Mouse (Mus musculus): ENCODE measurements at regions not wholly inside any gene's neighbourhood (a gene's known extent, or its start where the extent isn't known, plus 50 kb on each side); places are given as distances from the start of the nearest gene placed in this dataset.
A peak's percentile ranks its signal among the peaks of the same experiment; 100 is the strongest.

DNA sequence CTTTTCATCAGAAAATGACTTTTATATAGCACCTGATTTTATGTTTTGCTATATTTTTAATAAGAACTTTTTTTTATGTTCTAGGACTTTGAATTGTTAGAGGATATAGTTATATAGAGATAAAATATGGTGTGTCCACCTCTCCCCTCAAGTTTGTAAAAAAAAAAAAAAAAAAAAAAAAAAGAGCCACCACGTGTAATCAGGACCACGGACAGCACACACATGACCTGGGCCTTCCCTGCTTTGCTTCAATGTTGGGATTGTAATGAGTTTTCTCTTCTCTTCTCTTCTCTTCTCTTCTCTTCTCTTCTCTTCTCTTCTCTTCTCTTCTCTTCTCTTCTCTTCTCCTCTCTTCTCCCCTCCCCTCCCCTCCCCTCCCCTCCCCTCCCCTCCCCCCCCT, 78.5 kb downstream of the 1700010I14Rik start:
- DNase-seq (ENCODE audit: low spot score), result peak; percentile 13

DNA sequence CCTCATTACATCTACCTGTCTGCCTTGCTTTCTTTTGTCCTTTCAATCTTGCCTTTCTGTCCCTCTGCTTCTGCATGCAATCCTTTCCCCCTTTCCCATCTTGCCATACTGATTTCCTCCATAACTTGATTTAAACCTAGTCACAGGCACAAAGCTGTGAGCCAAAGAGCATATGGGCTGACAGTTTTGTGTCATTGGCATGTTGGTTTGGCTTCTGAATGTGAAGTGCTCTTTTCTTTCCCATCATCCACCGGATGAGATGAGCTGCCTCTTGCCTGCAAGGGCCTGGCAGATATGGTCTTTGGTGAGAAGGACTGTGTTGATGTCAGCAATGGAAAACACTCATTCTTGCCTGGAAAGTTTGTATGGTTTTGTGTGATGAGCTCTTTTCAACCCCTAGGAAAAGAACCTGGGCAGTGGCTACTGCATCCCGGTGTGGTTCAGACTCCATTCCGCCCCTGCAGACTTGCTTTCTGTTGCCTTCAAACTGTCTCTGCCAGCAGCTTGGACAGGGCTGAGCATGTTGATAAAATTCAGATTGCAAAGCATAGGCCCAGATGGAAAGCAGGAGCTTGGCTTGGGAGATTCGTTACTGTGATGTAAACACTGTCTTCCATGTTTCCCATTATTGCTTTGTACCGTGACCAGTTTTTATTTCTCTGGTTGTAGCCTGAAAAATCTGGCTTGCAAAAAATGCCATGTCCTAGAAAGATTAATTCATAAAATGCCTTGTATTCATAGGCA, 80.9 kb downstream of the 1700010I14Rik start:
- DNase-seq (ENCODE audit: low spot score), result no peak

DNA sequence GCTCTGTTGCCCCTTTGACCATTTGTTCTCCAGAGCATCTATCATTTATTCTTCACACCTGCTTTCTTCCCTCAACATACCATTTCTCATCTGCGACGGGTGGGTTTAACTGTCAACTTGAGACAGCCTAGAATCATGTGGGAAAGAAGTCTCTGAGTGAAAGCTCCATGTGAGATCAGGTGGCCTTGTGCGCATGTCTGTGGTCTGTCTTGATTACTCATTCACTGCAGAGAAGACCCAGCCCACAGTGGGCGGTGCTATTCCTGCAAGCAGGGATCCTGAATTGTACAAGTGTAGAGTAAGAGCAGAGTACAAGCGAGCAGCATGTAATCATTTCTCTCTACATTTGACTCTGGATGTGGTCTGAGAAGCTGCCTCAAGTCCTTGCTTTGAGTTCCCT, 95.5 kb downstream of the 1700010I14Rik start:
- no peak for DNase-seq (ENCODE audit: low spot score)

DNA sequence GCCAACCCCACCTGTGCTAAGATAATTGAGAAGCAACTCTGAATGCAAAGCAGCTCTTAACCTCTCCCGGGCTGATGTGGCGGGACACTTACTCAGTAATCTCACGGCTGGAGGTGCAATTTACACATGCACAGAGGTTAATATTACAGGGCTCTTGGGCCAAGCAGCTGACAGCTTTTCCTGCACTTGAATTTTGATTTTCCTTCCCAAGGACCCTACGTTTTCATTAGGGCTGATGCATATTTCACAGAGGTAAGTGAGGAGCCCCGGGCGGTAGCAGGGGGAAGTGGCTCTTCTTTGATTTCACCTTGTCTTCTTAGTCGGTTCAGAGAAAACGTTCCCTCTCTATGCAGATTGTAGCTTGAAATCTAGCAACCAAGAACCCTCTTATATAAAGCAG, 139.7 kb downstream of the 1700010I14Rik start:
- no peak for DNase-seq (ENCODE audit: low spot score)

DNA sequence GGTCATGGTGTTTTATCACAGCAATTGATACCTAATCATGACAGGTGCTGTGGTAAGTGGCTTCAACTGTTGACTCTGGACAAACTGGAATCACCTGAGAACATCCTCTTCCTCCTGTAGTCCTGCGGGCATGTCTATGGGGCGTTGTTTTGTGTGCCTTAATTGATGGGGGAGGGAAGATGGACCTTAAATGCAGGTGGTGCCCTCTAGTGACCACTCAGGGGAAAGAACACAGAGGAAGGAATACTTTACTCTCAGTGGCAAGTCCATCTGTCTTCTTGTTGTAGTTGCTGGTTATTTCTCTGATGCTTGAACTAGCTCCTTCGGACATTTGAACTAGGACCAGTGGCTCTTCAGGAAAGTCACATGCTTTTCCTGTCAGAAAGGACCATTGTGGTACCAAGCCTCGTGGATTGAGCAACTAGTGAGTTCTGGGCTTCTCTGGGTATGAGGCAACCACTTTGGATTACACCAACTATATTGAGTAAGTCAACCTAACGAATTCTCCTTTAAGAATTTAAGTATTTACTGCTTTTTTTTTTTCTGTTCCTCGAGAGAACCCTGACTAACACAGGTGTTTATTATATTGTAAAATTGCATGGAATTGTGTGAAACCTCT, 157.6 kb downstream of the 1700010I14Rik start:
- peak; percentile 15 for DNase-seq (ENCODE audit: low spot score)

DNA sequence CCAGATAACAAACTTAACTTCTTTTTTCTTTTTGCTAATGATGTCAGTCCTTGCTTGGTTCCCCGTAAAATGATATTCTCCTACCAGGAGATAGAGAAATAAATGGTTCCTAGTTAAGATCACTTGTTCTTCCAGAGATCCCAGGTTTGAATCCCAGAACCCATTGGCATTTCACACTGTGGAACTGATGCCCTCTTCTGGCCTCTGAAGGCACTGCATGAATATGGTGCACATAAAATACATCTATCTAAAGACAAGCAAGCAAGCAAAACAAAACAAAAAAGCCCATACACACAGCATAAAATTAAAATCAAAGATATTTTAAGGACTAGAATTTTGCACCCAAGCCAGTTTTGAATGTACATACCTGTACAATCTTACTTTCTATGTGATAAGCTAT, 162.5 kb downstream of the 1700010I14Rik start:
- no peak for DNase-seq (ENCODE audit: low spot score)

DNA sequence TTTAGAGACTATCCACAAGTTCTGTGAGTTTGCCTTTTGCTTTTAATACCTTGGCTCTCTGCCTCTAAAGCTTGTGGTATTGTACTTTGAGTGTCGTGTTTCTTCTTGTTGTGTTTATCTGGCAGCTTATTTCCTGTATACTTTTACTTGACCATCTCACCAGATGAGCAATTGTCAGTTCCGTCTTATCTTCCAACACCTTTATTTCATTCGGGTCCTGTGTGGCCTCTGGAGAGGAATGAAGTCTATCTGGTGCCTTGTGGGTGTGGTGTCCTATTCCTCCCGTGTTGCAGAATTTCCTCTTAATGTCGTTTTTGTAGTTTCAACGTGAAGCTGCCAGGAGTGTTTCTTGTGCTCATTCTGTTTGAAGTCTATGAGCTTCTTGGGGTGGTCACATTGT, 174.0 kb downstream of the 1700010I14Rik start:
- DNase-seq (ENCODE audit: low spot score), result no peak

DNA sequence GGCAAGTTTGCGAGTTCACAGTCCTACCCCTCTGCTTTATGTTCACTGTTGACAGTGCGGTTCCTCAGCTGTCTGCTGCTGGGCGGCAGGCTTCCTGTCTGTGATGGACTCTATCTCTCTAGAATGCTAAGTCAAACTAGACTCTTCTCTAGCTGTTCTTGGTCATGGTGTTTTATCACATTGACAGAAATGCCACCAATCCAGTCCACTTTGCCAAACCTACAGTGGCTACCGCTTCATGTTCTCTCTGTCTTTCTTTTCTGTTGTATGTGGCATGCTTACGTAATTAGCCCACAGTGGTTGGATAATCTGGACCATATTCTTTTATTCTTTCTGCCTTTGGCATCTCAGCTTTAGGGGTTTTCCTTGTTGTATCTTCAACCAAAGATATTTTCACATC, 174.5 kb downstream of the 1700010I14Rik start:
- DNase-seq (ENCODE audit: low spot score), result no peak

DNA sequence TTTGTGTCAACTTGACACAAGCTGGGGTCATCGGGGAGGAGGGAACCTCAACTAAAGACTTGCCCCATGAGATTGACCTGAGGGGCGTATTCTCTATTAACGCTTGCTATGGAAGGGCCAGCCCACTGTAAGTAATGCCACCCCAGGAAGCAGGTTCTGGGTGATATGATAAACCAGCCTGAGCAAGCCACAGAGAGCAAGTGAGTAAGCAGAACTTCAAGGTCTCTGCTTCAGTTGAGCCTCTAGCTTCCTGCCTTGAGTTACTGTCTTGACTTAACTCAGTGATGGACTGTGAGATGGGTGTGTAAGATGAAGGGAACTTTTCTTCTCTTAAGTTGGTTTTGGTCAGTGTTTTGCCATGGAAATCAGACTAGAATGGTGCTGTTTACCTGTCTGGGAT, 175.2 kb downstream of the 1700010I14Rik start:
- DNase-seq (ENCODE audit: low spot score), result no peak

DNA sequence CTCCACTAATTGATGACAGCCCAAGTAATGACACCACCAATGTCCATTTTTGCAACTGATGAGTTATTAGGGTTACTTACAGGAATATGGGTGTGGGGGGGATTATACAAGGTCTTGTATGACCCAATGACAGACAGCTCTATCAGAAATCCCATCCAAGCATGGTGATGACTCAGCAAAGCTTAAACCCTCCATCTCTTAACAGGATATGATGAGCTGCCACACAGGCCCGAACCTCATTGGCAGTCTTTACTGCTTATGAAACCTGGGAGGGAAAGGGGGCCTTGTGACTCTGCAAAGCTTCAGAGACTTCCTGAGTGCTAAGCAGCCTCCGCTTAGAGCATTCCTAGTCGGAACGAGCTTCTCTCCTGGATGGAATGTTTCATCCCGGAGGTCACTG, 176.4 kb downstream of the 1700010I14Rik start:
- DNase-seq (ENCODE audit: low spot score), result no peak

DNA sequence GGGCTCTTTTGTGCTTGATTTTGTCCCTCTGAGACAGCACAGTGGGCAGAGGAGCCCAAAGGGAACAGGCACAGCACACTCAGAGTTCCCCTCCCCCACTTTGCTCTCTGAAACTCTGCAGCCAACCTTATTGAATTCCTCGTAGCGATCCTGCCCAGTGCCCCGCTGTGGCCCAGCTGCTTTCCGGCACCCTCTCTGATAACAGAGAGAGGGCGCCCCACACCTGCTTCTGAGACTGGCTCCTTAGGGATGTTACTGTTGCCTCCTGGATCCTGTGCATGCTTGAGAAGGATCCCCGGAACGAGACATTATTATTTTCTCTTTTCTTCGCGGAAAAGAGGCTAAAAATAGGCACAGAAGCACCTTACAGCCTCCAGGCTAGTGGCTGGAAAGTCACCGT, 179.0 kb downstream of the 1700010I14Rik start:
- DNase-seq (ENCODE audit: low spot score), result peak; percentile 83

DNA sequence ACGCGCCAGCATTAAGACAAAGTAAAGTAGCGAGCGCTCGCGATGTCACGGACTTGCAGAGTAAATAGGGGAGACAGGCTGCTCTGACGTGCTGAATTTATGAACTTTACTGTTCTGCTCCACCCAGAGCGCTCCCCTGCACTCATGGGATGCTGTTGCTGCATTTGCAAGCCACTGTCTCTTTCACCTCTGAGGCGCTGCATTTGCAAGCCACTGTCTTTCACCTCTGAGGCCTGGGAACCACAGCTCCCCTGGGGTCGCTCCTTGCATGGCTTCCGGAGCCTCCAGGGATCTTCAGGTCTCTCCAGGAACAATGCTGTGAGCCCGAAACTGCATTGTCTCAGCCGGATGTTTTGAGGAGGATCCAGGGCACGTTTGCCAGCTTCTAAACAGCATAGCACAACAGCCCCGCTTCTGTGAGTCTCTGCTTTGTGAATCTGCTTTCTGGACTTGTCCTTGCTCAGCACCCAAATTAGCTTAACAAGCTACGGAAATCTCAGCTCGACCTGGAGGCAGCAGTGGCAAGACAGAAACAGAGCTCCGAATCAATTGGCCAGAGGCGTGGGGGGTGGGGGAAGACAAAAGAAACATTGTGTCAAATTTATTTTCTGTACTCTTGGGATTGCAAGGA, 179.6 kb downstream of the 1700010I14Rik start:
- peak; percentile 51 for DNase-seq (ENCODE audit: low spot score)

DNA sequence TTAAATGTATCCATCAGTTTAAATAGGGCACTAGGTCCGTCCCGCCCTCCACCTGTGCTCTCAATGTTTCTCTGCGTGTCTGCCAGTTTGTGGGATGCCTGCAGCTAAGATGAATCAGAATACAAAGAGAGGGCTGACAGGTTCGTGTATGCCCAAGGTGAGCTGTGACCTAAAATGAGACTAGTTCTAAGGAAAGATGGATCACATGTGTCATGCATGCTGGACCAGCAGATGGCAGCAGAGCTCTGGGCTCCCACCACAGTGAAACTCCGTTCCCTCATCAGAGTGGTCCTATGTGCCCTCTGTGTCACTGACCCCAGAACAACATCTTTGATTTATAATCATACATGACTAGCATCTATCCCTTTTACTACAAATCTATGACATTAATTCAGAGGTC, 180.3 kb downstream of the 1700010I14Rik start:
- peak; percentile 93 for DNase-seq (ENCODE audit: low spot score)

DNA sequence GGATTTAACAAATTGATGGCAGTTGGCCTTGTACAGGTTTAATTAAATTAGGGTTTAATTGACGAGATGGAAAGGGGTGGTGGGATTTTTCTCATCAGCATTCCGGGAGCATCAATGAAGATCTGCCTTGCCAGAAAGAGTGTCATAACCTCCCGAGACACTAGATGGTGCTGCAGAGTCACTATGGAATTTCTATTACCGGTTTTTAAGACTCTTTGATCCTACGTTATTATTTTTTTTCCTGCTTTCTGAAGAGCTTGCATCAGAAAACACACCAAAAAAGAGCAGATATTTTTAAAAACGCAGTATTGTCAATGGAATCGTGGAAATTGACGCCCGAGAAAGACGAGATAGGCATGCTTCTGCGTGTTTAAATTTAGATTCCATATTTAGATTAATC, 181.2 kb downstream of the 1700010I14Rik start:
- DNase-seq (ENCODE audit: low spot score), result peak; percentile 92

DNA sequence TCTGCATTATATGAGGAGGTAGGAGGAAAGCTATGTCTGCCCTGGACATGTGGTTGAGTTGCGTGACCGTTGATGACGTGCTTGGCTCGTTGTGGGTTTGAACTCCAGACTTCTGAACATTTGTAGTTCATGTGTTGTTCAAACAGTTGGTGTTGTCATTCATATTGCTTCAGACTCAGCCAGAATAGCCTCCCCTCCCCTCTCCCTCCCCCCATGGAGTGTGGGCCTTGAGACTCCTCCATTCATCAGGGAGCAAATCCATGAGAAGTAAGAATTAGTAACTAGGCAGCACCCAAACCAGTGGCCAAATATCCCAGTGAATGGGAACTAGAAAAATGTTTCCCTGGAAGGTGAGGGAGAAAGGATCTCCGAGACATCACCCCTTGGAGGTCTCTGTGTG, 209.0 kb downstream of the 1700010I14Rik start:
- no peak for DNase-seq (ENCODE audit: low spot score)

DNA sequence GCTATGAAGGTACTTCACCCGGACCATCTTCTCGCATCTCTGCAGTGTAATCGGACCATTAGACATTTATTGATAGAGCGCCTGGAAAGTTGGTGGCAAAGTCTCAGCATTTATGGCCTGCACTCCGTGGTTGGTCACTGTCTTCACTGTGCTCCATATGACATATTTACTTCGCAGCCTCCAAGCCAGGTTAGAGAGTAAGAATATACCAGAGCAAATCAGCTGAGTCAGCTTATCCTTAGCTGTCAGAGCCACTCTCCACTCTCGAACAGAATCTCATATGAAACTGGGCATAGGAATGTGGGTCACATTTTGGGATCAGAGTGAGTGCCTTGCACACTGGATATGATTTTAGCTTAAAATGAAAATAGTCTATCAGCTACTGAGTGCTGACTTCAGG, 212.3 kb downstream of the 1700010I14Rik start:
- no peak for DNase-seq (ENCODE audit: low spot score)

DNA sequence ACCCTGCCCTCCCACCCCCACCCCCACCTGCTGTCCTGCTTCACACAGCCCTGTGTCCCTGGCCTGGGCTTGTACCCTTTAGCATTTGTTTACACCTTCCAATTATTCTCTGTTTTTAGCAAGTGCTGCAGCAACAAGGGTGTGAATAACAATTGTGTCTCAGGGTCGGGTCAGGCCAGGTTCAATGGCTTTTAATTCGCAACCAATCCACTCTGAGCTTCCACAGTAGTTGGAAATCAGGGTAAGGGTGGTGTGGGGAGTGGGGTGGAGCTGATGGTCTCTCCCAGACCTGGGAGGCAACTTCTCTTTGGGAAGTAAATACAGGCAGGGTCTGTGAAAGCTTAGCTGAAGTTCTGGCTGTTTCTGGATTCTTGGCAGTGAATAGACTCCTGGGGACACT, 214.4 kb downstream of the 1700010I14Rik start:
- peak; percentile 22 for DNase-seq (ENCODE audit: low spot score)

DNA sequence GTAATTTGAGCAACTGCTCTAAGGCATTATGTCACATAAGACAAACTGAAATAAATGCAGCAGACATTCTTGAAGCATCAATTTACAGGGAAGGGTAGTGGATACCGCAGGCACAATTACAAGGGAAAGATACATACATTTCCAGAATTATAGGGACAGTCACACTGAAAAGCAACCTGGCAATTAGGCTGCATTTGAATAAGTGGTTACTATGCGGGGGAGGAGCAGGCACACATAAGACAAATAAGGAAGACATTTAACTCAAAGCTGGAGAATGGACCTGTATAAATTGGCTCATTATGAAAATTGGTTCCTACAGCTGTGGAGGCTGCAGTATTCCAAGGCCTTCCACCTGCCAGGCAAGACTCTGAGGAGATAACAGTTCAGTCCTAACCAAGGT, 211.2 kb upstream of the Gm17728 start:
- no peak for DNase-seq (ENCODE audit: low spot score)

DNA sequence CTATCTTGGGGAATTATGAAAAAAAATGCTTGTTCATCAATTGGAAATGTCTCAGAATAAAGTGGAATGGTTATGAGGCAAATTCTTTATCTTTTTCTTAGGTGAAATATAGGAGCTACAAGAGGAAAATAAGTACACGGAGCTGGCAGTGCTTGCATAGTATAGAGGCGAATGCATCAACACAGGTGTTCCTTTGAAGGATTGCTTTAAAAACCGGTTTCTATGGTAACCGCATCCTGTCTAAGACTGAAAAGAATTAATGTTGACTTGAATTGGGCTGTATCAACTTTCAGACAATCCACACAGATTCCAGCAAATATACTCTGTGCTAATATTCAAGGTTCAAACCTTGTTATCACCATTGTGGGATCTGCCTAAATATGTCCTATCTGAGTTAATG, 198.8 kb upstream of the Gm17728 start:
- DNase-seq (ENCODE audit: low spot score), result no peak

DNA sequence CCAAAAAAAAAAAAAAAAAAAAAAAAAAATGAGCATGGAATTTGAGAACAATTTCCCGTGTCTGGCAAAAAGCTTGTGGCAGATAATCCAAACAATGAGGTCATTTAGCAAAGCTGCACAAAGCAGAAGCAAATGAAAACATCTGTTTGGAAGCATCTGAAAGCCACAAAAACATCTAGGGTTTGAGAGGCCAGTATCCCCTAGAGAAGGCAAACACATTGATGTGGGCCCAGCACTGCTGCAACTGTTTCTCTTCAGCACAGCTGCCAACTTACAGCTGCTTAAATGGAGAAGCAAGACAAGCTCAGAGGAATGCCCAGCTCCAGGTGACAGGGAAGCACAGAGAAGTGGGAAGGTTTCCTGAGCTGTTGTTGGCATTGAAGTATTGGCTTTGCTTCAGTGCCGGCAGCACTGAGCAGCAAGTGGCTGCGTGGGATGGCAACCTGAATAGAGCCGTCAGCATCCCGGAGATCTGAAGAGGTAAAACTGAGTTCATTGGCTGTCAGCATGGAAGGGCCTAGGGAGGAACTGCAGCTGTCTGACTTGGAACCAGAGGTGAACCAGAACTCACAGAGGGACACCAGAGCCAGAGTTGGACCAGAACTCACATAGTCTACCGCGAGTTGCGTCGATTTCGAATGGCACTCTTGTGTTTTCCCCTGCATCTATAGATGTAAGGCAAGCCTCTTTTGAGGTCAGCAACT, 193.8 kb upstream of the Gm17728 start:
- no peak for DNase-seq (ENCODE audit: low spot score)

DNA sequence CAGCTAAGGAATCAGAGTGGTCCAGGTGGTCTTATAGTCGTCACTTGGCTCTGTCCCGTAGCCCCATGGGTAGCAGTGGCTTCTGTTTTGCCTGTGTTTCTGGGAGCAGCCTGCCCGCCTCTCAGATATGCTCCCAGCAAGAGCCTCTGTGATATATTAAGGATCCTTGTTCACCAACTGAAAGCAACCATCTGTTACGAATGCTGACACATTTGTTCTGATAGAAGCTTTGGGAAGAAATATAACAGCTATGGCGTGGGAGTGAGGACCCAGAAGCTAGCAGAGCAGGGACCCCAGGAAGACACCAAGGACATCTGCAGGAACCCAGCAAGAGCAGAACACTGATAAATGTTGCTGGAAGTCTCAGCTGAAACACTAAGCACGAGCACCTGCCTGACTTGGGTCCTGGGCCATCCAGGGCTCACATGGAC, 186.7 kb upstream of the Gm17728 start:
- DNase-seq (ENCODE audit: low spot score), result no peak

DNA sequence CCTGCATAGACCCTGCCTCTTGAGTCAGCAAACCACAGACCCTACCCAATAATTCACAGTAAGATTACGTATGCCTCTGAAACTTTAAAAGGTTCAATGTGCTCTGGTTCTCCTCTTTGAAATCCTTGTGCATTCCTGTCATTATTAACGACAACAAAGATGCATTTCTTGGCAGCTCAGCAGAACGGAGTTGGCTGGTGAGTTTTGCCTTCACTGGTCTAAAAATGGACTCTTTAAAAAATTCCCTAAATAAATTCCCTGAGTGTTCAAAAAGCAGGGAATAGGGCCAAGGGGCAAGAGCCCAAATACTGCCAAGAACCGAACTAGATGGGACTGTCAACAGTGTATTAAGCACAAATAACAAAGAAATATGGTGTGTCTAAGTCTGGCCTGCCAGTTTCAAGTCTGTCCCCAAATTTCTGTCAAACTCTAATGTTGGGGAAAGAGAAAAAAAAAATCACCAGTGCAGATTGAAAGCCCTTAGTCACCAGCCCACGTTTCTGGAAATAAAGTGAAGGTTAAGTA, 163.2 kb upstream of the Gm17728 start:
- DNase-seq (ENCODE audit: low spot score), result no peak

DNA sequence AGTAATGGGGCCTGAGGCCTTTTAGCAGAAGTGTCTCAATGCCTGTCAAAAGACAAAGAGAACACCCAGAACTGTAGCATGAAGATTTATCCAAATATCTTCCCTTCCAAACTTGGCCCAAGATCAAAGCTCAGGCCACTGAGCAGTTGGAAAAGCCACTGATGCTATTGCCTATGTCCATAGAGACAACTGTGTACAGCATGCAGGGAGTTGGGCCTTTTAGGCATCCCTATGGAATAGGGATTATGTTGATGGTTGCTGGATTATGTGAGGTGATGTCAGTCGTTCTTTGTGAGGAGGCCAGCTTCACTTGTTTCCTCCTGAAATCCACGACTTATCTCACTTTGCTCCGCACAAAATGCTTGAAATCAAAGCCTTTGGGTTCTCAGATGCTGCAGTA, 153.1 kb upstream of the Gm17728 start:
- DNase-seq (ENCODE audit: low spot score), result no peak

Measured in retina, embryonic 14.5 days (tissue).